Mouse (Mus musculus) mature B cell (primary cell): ENCODE data around the gene Zfp958.
"Not testable (repeated sequence)": the region's sequence is repeated elsewhere in the genome, so short reads cannot be mapped to it uniquely, and the experiment has no call there.

ENCODE experiments used
- in situ Hi-C: fragments of 300-500 bp; cut with MboI; formaldehyde crosslinking; loops from 2 replicates; pipeline ENCODE4 v1.14.3; 2019

The Zfp958 gene

GRCm38 (mm10) chr8:4612932-4613853 is at the start of gene Zfp958:
TSS of gene Zfp958 (plus strand) at chr8:4613167.
- in situ Hi-C loops, result loop anchor here (10.0 kb wide), 2 partner anchors 62 to 162 kb away; partner anchors contain the start of gene Shcbp1

GRCm38 (mm10) chr8:4581986-4582385 is 31.0 kb upstream of the Zfp958 start:
- in situ Hi-C loops, result loop anchor here (25.0 kb wide), 1 partner anchor 170 kb away; no protein-coding TSS in a partner anchor

GRCm38 (mm10) chr8:4582754-4583178 is 30.2 kb upstream of the Zfp958 start:
- in situ Hi-C loops, result loop anchor here (25.0 kb wide), 1 partner anchor 170 kb away; no protein-coding TSS in a partner anchor

GRCm38 (mm10) chr8:4584660-4585059 is 28.3 kb upstream of the Zfp958 start:
- in situ Hi-C loops, result loop anchor here (25.0 kb wide), 1 partner anchor 172 kb away; no protein-coding TSS in a partner anchor

GRCm38 (mm10) chr8:4586356-4586755 is 26.6 kb upstream of the Zfp958 start:
- in situ Hi-C loops, result loop anchor here (25.0 kb wide), 1 partner anchor 174 kb away; no protein-coding TSS in a partner anchor

GRCm38 (mm10) chr8:4588165-4589000 is 24.6 kb upstream of the Zfp958 start:
- in situ Hi-C loops, result loop anchor here (25.0 kb wide), 1 partner anchor 176 kb away; no protein-coding TSS in a partner anchor

- in situ Hi-C loops, result no loop called here
Measured at GRCm38 (mm10) chr8:4608896-4609295, 4.1 kb upstream of the Zfp958 start.

GRCm38 (mm10) chr8:4611626-4612175 is 1.3 kb upstream of the Zfp958 start:
- in situ Hi-C loops, result loop anchor here (10.0 kb wide), 2 partner anchors 63 to 163 kb away; partner anchors contain the start of gene Shcbp1

- in situ Hi-C loops, result no loop called here
Measured at GRCm38 (mm10) chr8:4627349-4627748, 14.4 kb downstream of the Zfp958 start.

- in situ Hi-C loops, result no loop called here
Measured at GRCm38 (mm10) chr8:4637071-4637470, 24.1 kb downstream of the Zfp958 start.

- in situ Hi-C loops, result not testable (repeated sequence)
Measured at GRCm38 (mm10) chr8:4642974-4643373, 30.0 kb downstream of the Zfp958 start.

GRCm38 (mm10) chr8:4656536-4656935 is 43.6 kb downstream of the Zfp958 start:
- in situ Hi-C loops, result no loop called here

- in situ Hi-C loops, result loop anchor here (10.0 kb wide), 2 partner anchors 61 to 511 kb away; partner anchors contain the start of genes Evi5l and Zfp958
Measured at GRCm38 (mm10) chr8:4675191-4676003, 62.4 kb downstream of the Zfp958 start.

- in situ Hi-C loops, result loop anchor here (10.0 kb wide), 2 partner anchors 62 to 512 kb away; partner anchors contain the start of genes Evi5l and Zfp958
Measured at GRCm38 (mm10) chr8:4676586-4676985, 63.6 kb downstream of the Zfp958 start.

GRCm38 (mm10) chr8:4677265-4678217 is 64.6 kb downstream of the Zfp958 start:
- in situ Hi-C loops, result loop anchor here (10.0 kb wide), 2 partner anchors 63 to 513 kb away; partner anchors contain the start of genes Evi5l and Zfp958

- in situ Hi-C loops, result loop anchor here (10.0 kb wide), 2 partner anchors 64 to 514 kb away; partner anchors contain the start of genes Evi5l and Zfp958
Measured at GRCm38 (mm10) chr8:4678218-4678907, 65.4 kb downstream of the Zfp958 start.

- in situ Hi-C loops, result loop anchor here (10.0 kb wide), 2 partner anchors 64 to 514 kb away; partner anchors contain the start of genes Evi5l and Zfp958
Measured at GRCm38 (mm10) chr8:4678908-4679545, 66.1 kb downstream of the Zfp958 start.

GRCm38 (mm10) chr8:4679796-4680195 is 66.8 kb downstream of the Zfp958 start:
- in situ Hi-C loops, result loop anchor here (10.0 kb wide), 2 partner anchors 65 to 515 kb away; partner anchors contain the start of genes Evi5l and Zfp958
